Mouse (Mus musculus) liver, postnatal 0 days (tissue): ENCODE measurements around the gene Pias4.

Source experiments
- CTCF ChIP-seq: sonication (generic); IDR thresholded peaks from 2 replicates; pipeline ENCODE4 v1.5.1; 2016; ENCODE audit warnings: antibody characterized with exemption, low read depth
- EP300 ChIP-seq: IDR thresholded peaks from 2 replicates; pipeline ENCODE4 v1.6.1; 2016; ENCODE audit warnings: antibody characterized with exemption, low read depth, mild to moderate bottlenecking

- TF ChIP-seq CTCF (no peak), EP300 (no peak)
Observed at GRCm38 (mm10) chr10:81145778-81146177, 21.9 kb downstream of the Pias4 start.
